Mouse (Mus musculus) adipocyte (in vitro differentiated cells): Measurements from ENCODE around the gene Cfap61.

Source experiments
- DNase-seq: peaks from one replicate; pipeline ENCODE4 v3.0.0-alpha.2; 2016; ENCODE audit warnings: low spot score

The Cfap61 gene

GRCm38 (mm10) chr2:145949475-145950068 lies 15.0 kb downstream of the Cfap61 start:
- no peak for DNase-seq

DNA sequence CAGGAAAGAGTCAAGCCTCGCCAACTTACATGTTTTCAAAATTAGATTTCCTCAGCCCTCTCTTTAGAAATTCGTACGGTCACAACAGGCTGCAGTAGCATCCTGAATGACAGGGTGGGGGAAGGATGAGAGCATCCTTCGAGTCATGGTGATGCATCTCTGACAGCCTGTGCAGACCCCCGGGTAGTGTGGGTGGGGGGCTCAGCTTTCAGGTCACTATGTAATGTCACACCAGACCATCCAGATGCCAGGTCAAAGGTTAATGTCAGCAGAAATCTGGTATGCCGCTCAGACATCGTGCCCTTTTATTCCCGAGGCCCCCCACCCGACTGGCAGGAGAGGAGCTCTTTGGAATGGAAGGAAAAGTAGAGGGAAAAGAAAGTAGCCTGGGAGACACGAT lies 15.7 kb downstream of the Cfap61 start:
- DNase-seq: no peak

DNA sequence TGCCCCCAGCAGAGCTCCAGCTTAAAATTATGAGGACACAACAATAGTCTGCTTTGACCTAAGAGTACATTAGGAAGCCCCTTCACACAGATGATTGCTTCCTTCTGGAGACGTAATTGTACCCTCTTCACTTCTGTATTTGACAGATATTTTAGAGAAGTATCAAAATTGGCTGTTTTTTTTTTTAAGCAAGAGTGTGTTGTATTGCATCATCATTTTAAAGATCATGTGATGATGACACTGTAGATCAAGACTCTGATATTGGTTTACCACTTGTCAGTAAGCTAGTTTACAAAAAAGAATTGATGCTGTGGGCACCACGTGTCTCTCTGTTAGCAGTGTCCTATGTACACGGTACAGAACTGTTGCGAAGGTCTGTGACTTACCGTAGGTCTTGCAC lies 18.1 kb downstream of the Cfap61 start:
- DNase-seq: no peak

DNA sequence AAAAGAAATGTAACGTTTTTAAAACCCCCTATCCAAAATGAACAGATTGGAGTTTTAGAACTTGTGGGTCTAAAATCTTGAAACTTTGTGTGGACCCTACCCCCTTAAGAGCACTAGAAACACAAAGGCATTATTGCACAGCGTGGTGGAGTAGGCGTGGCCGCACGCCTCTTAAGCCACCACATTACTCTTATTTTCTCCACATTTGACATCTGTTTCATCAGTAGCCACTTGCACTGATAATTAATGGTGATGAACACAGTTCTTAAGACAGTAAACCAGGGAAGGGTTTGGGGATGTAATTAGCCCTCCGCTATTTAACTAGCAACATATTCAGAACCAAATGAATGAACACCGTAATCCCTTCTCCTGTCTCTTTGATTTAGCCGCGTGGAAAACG lies 21.3 kb downstream of the Cfap61 start:
- no peak for DNase-seq

DNA sequence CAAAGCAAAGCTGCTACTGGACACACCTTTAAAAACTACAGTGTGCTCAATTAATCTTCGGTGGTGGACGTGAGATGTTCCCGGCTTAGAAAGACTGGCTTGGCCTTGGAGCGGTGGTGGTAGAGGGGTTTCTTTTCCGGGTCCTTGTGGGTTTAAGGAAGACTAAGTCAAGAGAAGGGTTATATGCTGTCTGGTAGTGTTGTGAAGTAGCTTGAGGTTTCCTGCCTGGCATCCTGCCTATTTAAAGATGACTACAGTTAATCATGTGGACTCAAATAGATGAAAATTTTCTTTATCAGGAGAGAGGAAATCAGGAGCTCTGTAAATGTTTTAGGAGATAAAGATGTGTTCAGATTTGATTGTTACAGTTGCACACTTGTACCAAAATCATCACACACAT lies 21.7 kb downstream of the Cfap61 start:
- no peak for DNase-seq

GRCm38 (mm10) chr2:145957450-145957849 lies 22.9 kb downstream of the Cfap61 start:
- peak; percentile 51 for DNase-seq

GRCm38 (mm10) chr2:145958097-145958496 lies 23.5 kb downstream of the Cfap61 start:
- no peak for DNase-seq

- no peak for DNase-seq
These were observed 24.0 kb downstream of the Cfap61 start for GRCm38 (mm10) chr2:145958551-145958950.

GRCm38 (mm10) chr2:145961861-145962260 lies 27.3 kb downstream of the Cfap61 start:
- no peak for DNase-seq

DNA sequence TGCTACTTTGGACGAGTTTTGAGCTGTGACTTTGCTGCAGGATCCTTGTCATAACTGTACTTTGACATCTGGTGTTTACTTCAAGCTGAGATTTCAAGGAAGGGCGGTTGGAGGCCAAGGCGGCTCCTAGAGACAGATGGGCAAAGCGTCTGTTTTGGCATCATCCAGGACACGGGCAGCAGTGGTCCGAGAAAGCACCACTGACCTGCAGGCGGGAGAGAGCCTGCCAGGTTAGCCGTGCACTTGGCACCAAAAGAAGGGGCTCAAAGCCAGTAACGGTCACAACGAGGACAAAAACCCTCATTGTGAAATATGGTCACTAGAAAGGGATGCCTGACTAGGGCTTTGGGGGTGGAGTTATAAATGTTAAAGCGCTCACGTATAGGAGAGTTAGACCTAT lies 36.2 kb downstream of the Cfap61 start:
- DNase-seq: no peak

DNA sequence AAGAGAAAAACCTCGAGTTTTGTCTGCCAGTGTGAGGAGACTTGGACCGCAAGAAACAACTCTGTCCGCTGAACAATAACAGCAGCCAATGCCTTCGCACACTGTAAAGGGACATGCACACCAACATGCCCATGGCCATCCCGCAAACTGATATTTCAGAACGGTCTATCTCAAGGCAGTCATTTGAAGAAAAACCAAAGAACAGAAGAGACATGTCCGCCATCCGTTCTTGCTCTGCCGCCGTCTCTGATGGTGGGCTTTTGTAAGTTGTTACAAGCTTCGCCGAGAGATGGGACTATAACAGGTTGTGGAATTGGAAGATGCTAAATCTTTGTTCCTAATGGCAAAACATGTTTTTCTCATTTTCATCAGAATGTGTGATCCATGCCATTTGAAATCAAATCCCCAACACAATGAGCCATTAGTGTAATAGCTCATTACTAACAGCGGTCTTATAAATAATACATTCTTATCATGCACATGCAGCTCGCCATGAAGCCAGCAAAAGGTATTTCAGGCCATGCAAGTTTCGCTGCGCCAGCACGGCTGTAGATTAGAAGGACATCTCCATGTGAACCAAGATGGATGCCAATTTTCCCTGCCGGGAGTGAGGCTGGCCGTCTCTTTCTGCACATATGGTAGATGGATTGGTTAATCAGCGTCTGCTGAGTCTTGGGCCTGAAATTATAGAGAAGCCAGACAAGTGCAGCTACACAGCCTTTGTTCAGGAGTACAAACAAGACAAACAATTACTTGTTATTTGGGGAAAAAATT lies 36.8 kb downstream of the Cfap61 start:
- no peak for DNase-seq

- no peak for DNase-seq
These were observed 38.0 kb downstream of the Cfap61 start for GRCm38 (mm10) chr2:145972571-145972970.

DNA sequence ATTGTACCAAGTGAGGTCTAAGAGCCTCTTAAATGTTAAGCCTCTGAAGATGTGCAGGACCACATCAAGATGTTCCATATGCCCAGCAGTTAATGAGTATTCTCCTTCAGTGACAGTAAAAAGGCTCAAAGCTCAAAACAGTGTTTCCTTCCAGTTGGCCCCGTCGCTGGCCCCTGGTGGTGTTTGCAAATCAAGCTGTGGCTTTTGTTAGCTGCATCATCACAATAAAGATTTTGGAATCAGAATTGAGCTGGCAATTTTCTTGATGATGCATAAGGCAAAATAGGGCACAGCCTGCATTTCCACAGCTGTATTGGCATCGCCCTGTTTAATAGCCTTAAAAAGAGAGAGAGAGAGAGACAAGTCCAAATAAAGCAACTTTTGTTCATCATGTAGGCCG lies 45.0 kb downstream of the Cfap61 start:
- no peak for DNase-seq

DNA sequence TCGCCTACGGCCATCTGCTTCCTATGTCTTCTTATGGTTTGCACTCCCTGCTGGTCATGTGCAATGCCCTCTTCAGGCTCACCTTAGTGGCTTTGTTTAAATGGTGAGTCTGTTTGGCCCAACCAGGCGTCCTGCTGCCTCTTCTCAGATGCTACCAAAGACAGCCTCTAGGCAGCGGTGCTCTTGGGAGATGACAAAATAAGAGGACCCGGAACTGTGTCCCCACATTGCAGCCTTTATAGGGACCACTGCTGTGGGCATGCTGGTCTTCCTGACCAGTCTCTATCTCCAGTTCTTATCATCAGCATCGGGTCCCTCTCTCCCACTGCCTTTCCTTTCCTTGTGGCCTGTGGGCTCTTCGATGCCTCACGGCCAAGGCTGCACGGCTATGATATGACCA lies 46.3 kb downstream of the Cfap61 start:
- DNase-seq: no peak

- DNase-seq: no peak
These were observed 47.1 kb downstream of the Cfap61 start for GRCm38 (mm10) chr2:145981699-145982112.

DNA sequence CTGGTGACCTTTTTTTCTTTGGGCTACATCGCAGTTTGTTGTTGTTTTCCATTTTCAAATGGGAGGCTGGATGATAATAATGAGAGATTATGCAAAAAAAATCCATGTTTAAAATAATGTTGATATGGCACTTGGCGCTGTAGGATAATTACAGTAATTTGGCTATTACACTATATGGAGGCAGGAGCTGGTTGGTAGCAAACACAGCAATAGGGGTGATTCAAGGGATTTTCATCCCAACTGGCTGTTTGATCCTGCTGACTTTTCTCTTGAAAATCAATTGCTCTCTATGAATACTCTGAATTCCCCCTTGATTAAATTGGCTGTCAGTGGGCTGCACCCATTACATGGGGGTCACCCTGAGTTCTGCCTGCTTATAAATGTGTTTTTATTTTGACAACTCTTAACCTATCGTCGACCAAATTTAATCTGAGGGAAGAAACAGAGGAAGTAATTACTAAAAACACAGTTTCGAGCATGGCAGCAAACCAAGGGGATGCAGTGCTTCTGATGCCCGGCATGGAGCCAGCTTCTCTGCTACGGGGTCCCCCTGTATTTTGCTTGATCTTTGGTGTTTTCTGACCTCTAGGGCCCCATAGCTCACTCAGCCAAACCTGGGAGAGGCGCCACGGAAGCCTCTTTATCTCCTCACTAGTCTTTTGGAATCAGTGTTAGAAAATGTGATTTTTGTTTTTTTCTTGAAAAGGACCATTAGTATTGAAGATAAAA lies 47.9 kb downstream of the Cfap61 start:
- no peak for DNase-seq

- no peak for DNase-seq
These were observed 53.2 kb downstream of the Cfap61 start for GRCm38 (mm10) chr2:145987757-145988156.

DNA sequence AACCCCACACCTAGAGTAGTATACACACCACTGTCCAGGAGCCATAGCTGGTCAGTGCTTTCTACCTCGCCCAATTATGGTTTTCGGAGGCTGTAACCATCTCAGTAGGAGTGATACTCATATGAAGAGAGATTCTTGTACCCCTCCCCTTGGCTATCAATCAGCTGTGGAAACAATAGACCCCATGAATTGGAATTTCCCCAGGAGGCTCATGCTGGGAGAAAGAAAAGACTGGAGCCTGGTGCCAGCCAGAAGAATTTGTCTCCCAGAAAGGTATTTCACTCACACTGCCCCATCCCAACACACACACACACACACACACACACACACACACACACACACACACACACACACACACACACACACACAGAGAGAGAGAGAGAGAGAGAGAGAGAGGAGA lies 55.9 kb downstream of the Cfap61 start:
- no peak for DNase-seq

DNA sequence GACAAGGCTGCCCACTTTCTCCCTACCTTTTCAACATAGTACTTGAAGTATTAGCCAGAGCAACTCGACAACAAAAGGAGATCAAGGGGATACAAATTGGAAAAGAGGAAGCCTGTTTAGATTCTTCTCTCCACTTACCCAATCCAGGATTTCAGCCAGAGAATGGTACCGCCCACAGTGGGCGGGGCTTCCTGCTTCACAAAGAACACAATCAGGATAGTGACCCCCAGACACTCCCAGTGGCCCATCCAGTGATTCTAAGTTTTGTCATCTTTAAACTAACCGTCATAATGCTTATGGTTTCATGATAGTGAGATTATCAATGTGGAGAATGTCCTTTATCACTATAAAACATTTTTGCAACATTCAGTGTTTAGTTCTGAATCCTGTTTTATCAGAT lies 61.9 kb downstream of the Cfap61 start:
- no peak for DNase-seq

DNA sequence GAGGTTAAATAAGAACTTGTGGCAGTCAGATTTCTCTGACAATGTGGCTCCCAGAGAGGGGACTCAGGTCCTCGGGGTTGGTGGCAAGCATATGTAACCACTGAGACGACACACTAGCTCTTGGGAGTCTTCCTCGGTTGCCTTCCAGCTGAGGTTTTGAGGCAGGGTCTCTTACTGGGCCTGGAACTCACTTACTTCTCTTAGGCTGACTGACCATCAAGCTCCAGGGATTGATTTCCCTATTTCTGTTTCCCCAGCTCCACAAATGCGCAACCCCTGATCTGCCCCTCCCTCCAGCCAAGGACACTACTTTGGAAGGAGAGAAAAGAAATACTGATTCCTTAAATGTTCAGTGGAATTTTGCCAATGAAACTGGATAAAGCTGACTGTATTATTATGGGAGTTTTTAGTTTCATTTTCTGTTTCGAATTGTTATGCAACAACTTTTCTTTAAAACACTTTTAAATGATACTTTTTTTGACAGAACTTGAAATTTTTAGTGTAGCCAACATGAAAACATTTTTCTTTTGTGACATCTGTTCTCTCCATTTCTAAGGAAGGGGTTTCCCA lies 63.5 kb downstream of the Cfap61 start:
- DNase-seq: peak; percentile 77

DNA sequence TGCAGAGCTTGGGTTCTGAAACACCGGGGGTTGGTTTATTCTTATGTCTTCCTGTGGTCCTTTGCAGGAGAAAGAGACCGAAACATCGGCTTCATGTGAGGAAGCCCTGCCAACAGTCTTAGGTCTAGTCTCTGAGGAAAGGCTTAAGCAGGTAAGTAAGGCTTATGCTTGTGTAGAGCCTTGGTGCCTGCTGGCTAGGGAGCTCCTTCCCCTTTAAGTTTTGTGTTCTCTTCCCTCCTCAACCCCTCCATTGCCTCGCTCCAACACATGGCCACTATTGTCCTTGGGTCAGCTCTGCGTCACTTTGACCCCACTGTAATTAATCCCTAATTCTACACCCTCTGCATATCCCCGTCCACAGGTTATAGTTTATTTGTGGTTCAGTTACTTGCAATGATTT lies 74.2 kb downstream of the Cfap61 start:
- DNase-seq: no peak

GRCm38 (mm10) chr2:146009596-146010349 lies 75.2 kb downstream of the Cfap61 start:
- no peak for DNase-seq
